Mouse (Mus musculus) megakaryocyte, adult 5-6 weeks (primary cell): ENCODE measurements at regions not wholly inside any gene's neighbourhood (a gene's known extent, or its start where the extent isn't known, plus 50 kb on each side); places are given as distances from the start of the nearest gene placed in this dataset.

Experiments
- ATAC-seq: 2 replicates; pipeline ENCODE4 v1.8.0; 2016; ENCODE audit warnings: mild to moderate bottlenecking, inconsistent platforms; ENCODE audit not compliant: poor library complexity, severe bottlenecking

GRCm38 (mm10) chr9:31583983-31584382, 119.7 kb upstream of the Tmem45b start:
- no peak for ATAC-seq

DNA sequence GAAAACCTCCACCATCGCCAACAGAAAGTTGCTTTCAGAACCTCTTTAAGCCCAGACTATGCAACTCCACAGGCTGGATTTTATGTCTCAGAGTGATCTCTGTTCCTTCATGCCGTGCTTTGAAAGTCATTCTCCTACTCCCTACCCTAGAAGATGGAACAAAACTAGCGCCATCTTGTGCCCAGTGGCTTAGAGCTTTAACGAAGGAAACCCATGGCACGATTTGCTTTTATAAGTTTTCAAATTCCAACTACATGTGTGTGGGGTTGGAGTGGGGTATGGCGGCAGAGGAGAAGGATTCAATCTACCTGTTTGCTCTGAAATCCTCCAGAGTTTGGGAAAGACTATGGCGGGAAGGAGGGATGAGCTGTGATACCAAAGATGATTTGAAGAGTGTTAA, 118.7 kb upstream of the Tmem45b start:
- ATAC-seq = no peak

GRCm38 (mm10) chr9:31578506-31579173, 114.4 kb upstream of the Tmem45b start:
- no peak for ATAC-seq

DNA sequence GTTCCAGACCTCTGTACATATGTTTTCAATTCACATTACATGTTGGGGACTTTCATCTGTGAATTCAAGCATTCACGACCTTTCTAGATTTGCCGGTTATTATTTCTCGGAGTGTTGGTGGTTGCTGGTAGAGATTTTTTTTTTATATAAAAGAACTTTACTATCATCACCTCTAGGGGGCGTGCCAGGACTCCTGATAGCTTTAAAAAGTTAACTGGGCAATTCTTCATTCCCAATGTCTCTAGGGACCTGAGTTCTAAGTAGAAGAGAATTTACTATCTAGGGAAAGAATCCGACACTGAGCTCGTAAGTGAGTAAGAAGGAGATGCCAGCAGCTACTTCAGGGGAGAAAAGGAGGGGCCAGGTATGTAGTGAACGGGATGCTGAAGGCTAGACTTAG, 112.8 kb upstream of the Tmem45b start:
- no peak for ATAC-seq

DNA sequence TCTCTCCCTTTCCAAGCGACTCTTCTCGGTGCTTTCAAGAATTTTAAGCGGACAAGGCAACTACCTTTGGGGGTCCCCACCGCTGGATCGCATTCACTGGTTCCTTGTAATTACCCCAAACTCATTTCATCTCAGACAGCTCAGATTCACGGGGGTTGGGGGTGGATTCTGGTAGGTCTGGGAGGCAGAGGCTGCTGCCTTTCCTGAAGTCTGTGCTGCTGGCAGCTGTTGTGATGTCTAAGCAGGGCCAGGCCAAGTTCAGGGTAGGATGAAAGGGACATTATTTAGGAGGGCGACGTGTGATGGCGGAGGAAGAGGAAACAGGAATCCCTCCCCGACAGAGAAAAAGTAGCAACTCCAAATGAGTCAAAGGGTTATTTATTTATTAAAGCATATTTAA, 102.8 kb upstream of the Tmem45b start:
- no peak for ATAC-seq

- ATAC-seq = no peak
These were observed 102.2 kb upstream of the Tmem45b start for GRCm38 (mm10) chr9:31566257-31567007.

- no peak for ATAC-seq
These were observed 100.9 kb upstream of the Tmem45b start for GRCm38 (mm10) chr9:31564996-31565773.

DNA sequence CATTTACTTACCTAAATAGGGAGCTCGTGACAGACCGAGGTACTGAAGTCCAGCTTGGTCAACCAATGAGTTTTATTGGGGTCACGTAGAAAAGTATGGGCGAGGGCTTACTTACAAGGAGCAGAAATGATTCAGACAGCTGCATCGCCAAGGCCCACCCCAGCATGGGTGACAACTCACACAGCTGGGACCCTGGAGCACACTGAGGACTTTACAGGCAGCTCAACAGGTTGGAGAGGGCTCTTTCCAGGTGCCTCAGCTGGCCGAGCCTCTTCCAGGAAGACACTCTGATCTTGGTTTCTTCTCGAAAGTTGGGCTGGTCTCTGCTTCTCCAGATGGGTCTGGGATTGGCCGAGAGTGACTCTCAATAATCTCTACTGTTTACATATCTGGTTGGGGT, 99.3 kb upstream of the Tmem45b start:
- no peak for ATAC-seq

- ATAC-seq = no peak
These were observed 95.9 kb upstream of the Tmem45b start for GRCm38 (mm10) chr9:31560226-31560556.

GRCm38 (mm10) chr9:31559506-31560225, 95.4 kb upstream of the Tmem45b start:
- peak; percentile 64 for ATAC-seq

- no peak for ATAC-seq
These were observed 79.4 kb upstream of the Tmem45b start for GRCm38 (mm10) chr9:31543691-31544052.

- peak; percentile 74 for ATAC-seq
These were observed 78.8 kb upstream of the Tmem45b start for GRCm38 (mm10) chr9:31542909-31543690.

- ATAC-seq = no peak
These were observed 77.4 kb upstream of the Tmem45b start for GRCm38 (mm10) chr9:31541615-31542191.

DNA sequence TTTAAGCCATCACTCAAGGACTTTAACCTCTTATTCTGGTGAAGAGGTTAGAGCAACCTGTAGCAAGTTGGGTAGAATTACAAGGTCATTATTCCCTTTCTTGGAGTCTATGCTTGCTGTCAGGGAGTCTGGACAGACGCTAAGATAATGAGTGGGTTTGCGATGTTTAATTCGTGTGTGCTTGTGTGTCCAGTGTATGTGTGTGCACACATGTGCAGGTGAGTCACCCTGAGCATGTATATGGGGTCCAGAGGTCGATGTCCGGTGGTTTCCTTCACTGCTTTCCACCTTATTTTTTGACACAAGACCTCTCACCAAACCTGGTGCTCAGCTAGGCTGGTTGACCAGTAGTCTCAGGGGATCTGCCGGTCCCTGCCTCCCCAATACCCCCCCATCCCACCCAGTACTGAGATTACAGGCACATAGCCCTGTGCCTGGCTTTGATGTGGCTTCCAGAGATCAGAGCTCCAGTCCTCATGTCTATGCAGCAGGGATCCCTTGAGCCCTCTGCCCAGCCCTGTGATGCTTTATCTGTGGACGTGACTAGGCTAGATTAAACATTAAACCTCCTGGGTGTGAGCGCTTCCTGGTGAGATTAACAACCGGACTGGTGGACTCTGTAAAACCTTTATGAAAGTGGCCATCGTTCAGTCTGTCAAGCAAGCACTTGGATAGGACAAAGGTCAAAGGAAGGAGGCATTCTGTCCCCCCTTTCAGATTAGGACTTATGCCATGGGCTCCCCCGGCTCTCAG, 74.4 kb upstream of the Tmem45b start:
- no peak for ATAC-seq

DNA sequence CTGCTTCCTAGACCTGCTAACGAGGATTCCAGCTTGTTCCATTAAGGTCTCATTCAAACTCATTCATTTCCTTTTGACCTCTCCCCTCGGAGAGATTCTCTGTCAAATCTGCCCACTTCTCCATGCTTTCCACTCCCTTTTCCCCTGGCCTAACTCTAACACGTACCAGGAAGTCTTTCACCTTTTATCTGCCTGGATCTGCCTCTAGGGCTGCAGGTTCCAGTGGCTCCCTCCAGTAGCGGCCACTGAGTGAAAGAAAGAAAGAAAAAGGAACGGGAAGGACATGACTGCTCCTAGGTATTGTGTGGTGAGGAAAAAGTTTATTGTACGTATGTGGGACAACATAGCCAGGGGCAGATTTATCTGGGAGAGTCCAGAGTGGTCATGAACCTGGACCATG, 64.8 kb upstream of the Tmem45b start:
- ATAC-seq = no peak

DNA sequence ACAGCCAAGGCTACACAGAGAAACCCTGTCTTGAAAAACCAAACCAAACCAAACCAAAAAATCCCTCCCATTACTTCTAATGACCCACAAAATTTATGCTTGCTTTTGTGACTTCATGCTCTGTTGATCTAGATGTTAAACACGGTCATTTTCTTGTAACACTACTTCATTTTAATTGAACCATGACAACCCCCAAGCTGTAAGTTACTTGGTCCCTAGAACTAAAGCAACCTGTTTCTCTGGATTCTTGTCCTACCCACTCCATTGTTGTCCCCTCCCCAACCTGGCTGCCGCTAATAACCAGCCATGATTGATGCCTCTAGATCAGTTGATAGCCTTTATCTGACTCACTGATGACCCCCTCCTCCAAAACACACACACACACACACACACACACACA, 63.0 kb upstream of the Tmem45b start:
- no peak for ATAC-seq
